ENCODE assay signal across 18 mouse cellular contexts in the genomic region with DNA sequence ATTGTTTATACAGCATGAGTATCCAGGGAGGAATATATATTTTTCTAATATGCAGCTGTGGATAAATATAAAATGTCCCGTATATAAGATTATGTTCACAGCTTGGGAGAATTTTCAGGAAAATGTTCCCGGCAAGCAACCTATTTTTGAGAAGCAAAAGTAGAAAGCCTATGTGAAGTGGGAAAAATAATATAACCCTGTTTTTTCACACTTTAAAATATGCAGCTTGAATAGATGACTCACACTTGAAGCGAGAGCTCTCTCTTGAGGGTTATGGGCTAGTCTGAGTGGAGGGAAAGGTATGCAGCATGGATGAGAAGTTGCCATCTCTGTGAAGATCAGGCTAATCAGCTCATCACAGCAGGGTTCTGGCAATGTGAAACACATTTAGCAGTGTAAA.
"Had no signal": no experiment of that assay in that cellular context is flagged by ENCODE, and none has a peak within 500 bp of the region (broad histone marks: within the 10 kb centered on the region; RNA-seq: fewer than 3 reads in every experiment).

No protein-coding gene starts in this region.

- DNase-seq: kidney, adult 18-20 months; kidney, postnatal 10 days; kidney, postnatal 36 days; layer of hippocampus, postnatal 36 days; liver, postnatal 0 days; lung, embryonic 14.5 days; thymus, adult 2 months; thymus, postnatal 14 days; thymus, postnatal 4 days had no signal

- H3K27ac ChIP-seq: kidney, embryonic 15.5 days; limb, embryonic 12.5 days; limb, embryonic 15.5 days; liver, embryonic 14.5 days; macrophage; midbrain, embryonic 12.5 days; midbrain, embryonic 15.5 days; neural tube, embryonic 12.5 days; neural tube, embryonic 15.5 days had no signal

- H3K27me3 ChIP-seq: kidney, embryonic 15.5 days; limb, embryonic 12.5 days; limb, embryonic 15.5 days; midbrain, embryonic 12.5 days; midbrain, embryonic 15.5 days; neural tube, embryonic 12.5 days; neural tube, embryonic 15.5 days had no signal

- H3K4me1 ChIP-seq: kidney, embryonic 15.5 days; limb, embryonic 12.5 days; limb, embryonic 15.5 days; midbrain, embryonic 12.5 days; midbrain, embryonic 15.5 days; neural tube, embryonic 12.5 days; neural tube, embryonic 15.5 days had no signal

- H3K4me3 ChIP-seq: kidney, embryonic 15.5 days; limb, embryonic 12.5 days; limb, embryonic 15.5 days; midbrain, embryonic 12.5 days; midbrain, embryonic 15.5 days; neural tube, embryonic 12.5 days; neural tube, embryonic 15.5 days had no signal
